Mouse (Mus musculus): ENCODE measurements around the gene Irf5.
A peak's percentile ranks its signal among the peaks of the same experiment; 100 is the strongest.
"Not testable (repeated sequence)": the region's sequence is repeated elsewhere in the genome, so short reads cannot be mapped to it uniquely, and the experiment has no call there.

Gene Irf5

GRCm38 (mm10) chr6:29527361-29528164, 1.1 kb downstream of the Irf5 start:
- DNase-seq (ENCODE audit: low spot score in 2 of 2): no peak

- no peak for DNase-seq (ENCODE audit: low spot score in 2 of 2)
Observed at GRCm38 (mm10) chr6:29528165-29528505, 1.7 kb downstream of the Irf5 start.

DNA sequence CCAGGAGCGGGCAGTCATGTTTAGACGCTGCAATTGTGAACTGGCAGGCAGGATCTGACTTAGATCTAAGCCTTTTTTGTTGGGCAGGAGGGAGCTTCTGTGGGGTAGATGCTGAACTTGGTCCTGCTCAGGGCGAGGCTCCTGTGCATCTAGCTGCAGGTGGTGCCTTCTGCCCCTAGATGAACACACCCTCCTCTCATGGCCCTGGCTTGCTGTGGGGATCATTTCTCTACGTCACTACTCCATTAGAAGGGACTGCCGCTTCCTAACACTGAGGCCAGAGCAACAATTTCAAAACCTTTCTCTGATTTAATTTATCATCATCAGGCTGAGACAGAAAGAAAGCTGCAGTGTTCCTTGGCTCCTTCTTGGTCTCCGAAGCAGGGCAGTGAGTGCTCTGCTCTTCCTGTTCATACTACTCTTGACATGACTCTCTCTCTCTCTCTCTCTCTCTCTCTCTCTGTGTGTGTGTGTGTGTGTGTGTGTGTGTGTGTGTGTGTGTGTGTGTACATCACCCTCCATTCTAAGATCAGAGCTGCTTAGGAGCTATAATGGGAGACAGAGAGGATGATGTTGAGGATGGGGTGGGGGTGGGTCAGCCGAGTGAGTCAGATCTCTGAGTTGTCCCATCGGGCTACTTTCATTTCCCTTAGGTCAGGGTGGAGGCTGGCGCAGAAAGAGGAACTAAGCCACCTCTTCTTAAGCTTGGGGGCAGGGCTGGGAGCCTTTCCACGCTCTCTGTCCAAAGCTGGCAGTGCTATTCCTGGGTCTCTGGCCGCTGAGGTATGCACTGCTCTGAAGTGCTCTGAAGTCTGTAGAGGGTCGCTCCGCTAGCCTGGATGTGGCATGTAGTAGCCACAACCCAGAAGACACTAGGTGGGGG, 2.4 kb downstream of the Irf5 start:
- peak in 1 of 2 experiments; percentile 41 for DNase-seq (ENCODE audit: low spot score in 2 of 2)

GRCm38 (mm10) chr6:29529444-29529820, 3.0 kb downstream of the Irf5 start:
- no peak for DNase-seq (ENCODE audit: low spot score in 2 of 2)

DNA sequence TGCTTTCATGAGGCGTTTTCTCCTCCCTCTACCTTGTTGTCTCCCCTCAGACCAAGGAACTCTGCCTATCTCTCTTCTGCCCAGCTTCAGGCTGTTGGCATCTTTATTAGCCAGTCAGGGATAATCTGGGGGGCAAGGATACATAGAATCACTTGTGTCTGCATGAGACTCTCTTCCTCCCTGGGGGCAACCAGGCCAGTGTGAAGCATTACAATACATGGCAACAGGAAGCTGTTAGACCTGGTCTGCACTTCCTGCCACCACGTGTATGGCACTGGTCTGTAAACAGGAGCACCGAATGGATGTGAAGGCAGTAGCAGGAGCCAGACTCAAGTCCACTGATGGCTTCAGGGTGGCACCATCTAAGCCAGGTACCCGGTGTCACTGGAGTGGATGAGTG, 3.6 kb downstream of the Irf5 start:
- DNase-seq (ENCODE audit: low spot score in 2 of 2): no peak

GRCm38 (mm10) chr6:29535316-29535715, 8.9 kb downstream of the Irf5 start:
- no peak for DNase-seq (ENCODE audit: low spot score in 2 of 2)

GRCm38 (mm10) chr6:29536651-29537193, 10.3 kb downstream of the Irf5 start:
- DNase-seq (ENCODE audit: low spot score in 2 of 2): peak in 1 of 2 experiments; percentile 39

DNA sequence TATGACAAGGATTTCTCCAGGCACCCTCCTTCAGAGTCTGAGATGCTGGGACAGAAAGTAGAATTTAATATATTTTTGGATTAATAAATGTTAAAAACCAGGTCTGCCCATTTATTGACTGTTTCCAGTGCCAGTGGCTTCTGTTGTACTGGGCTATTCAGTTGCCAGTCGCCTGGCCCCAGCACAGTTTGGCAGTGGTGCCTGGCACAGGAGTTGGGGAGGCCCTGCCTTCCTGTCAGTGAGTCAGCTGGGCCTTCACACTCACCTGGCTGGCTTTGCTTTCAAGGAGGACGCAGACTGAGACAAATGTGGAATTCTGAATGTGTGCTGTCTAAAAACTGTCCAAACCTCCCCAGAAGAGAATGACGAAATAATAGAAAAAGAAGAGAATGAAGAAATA, 10.8 kb downstream of the Irf5 start:
- no peak for DNase-seq (ENCODE audit: low spot score in 2 of 2)

GRCm38 (mm10) chr6:29539502-29539901, 13.1 kb downstream of the Irf5 start:
- no peak for DNase-seq (ENCODE audit: low spot score in 2 of 2)

DNA sequence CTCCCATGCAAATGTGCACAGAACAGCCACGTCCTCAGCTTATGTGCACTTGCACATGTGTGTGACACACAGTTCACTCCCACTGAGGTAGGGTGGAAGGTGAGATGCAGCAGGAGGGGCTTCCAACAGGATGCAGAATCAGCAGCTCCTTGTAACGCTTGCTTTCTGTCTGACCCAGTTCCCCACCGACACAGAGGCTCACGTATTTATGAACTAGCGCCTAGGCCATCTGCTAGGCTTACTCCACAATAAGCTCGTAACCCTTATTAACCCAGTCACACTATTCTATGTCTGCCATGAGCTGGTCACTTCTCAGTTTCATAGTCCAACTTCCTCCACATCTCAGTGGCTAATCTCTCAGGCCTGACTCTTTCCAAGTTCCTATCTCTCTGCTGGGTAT, 13.8 kb downstream of the Irf5 start:
- no peak for DNase-seq (ENCODE audit: low spot score in 2 of 2)

GRCm38 (mm10) chr6:29540956-29541355, 14.5 kb downstream of the Irf5 start:
- no peak for DNase-seq (ENCODE audit: low spot score in 2 of 2)

DNA sequence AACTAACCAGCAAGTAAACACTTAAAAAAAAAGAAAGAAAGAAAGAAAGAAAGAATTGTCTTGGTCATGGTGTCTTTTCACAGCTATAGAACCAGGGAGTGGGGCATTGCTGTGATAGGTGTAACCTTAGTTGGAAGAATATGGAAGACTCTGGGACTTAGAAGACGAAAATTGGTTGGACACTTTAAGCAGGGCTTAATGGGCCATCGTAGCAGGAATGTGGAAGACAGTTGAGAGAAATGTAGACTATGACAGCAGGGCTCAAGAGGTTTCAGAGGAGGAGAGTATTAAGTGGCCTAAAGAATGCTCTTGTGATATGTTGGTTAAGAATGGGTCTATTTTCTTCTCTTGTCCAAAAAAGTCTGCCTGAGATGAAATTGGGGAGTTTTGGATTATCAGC, 19.2 kb downstream of the Irf5 start:
- DNase-seq (ENCODE audit: low spot score in 2 of 2): no peak

GRCm38 (mm10) chr6:29547582-29547981, 21.2 kb downstream of the Irf5 start:
- no peak for DNase-seq (ENCODE audit: low spot score in 2 of 2)

DNA sequence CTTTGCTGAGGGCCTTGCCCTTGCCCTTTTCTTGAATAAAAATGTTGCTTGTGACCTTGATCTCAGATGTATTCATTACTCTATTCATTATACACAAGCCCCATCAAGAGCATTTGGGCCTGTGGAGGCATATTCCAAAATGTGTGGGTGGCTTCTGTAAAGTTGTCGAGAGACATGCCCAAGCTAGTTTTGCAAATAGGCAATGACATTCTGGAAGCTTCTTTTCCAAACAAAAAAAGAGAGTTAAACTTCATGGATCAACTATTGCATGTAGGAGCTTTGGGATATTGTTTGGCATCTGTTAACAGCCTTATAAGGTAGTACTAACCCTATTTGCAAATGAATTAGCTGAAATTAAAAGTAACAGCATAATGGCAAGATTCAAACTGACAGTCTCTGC, 21.7 kb downstream of the Irf5 start:
- DNase-seq (ENCODE audit: low spot score in 2 of 2): no peak

DNA sequence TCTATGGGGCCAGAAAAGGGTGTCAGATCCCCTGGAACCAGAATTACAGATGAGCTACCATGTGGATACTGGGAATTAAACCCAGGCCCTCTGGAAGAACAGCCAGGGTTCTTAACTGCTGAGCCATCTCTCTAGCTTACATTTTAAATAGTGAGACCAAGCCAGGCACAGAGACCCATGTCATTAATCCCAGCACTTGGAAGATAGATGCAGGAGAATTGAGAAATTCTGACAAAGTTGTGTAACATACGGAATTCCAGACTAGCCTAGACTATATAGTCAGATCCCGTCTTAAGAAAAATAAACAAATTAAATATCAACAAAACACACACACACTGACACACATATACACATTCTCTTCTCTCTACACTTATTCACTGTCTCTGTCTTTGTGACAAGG, 26.1 kb downstream of the Irf5 start:
- no peak for DNase-seq (ENCODE audit: low spot score in 2 of 2)

DNA sequence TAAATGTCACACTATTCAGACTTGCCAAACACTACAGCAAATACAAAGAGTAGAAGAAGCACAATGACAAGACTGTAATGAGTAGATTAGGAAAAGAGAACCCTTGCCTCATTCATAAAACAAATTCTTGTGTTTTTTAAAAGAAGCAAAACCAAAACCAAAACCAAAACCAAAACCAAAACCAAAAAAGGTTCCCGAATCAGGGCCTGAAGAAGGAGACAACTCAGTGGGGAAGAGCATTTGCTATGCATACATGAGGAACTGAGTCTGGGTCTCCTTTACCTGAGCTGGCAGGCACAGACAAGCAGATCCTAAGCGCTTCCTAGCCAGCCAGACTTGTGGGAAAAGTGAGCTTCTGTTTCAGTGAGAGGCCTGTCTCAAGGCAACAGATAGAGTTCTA, 30.7 kb downstream of the Irf5 start:
- DNase-seq (ENCODE audit: low spot score in 2 of 2): no peak

GRCm38 (mm10) chr6:29576388-29576787, 50.0 kb downstream of the Irf5 start:
- not testable (repeated sequence) for DNase-seq (ENCODE audit: low spot score in 2 of 2)

DNA sequence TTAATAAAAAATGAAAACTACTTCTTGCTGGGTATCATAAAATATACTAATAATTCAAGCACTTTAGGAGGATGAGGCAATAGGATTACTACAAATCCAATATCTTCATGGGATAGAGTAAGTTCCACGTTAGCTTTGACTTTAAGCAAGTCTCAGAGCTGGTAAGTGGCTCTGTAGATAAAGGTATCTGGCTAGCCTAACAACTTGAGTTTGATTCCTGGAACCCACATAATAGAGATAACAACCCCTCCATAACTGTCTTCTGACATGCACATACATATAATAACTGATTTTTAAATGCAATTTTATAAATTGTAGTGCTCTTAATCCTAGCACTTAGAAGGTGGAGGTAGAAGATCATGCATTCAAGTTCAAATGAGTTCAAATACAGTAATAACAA, 54.3 kb downstream of the Irf5 start:
- no peak for DNase-seq (ENCODE audit: low spot score in 2 of 2)

- no peak for DNase-seq (ENCODE audit: low spot score in 2 of 2)
Observed at GRCm38 (mm10) chr6:29581202-29581601, 54.8 kb downstream of the Irf5 start.
